Mouse (Mus musculus): ENCODE measurements around the gene Hoxd11. TPM values are rescaled to one million over a fixed set of nuclear protein-coding genes. Genes with fewer than 3 reads are reported as not detected.

The Hoxd11 gene
- polyA plus RNA-seq, 1 experiment from 2014 or later = not detected

DNA sequence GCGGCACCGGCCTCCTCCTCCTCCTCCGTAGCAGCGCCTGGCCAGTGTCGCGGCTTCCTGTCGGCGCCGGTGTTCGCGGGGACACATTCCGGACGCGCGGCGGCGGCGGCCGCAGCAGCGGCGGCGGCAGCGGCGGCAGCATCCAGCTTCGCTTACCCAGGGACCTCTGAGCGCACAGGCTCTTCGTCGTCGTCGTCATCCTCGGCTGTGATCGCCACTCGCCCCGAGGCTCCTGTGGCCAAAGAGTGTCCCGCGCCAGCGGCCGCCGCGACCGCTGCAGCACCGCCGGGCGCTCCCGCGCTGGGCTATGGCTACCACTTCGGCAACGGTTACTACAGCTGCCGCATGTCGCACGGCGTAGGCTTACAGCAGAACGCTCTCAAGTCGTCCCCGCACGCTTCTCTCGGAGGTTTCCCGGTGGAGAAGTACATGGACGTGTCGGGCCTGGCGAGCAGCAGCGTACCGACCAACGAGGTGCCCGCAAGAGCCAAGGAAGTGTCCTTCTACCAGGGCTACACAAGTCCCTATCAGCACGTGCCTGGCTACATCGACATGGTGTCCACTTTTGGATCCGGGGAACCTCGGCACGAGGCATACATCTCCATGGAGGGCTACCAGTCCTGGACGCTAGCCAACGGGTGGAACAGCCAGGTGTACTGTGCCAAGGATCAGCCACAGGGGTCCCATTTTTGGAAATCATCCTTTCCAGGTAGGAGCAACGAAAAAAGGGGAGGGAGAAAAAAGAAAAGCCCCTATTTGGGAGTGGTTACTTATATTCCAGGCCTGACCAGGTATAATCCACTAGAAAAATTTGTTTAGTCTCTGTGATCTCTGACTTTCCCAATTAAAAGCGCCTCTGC, 10.8 kb upstream of the Hoxd11 start:
- Histone ChIP-seq H3K27ac (no peak overlapping the region), H3K4me3 (peak overlapping the region; percentile 25), H3K9ac (no peak overlapping the region), H3K27me3 (peaks cover 99% of the 10 kb centered on the region), H3K9me3 (no peaks in the 10 kb centered on the region), H3K4me2 (peak overlapping the region; percentile 43), H3K36me3 (no peaks in the 10 kb centered on the region), H3K4me1 (replicated peaks) (peaks cover 12% of the 10 kb centered on the region)
- WGBS = 0% methylated on average over 64 of the region's 74 CpGs
- no peak for ATAC-seq (ENCODE audit: low FRiP score)

DNA sequence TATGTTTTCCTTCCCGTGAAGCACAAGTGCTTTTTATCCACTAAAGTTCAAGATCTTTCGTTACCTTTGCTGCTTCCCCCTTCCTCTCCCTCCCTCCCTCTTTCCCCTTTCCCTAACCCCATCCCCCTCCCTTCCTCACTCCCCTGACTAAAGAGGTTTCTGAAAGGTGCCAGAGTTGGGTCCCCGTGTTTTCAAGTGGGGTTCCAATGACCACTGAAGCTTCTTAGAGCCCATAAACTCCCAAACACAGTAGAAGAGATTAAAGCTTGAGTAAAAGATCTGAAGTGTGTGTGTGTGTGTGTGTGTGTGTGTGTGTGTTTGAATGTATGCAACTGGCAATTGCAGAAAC, 10.2 kb upstream of the Hoxd11 start:
- no peak overlapping the region for H3K27ac ChIP-seq
- no peaks in the 10 kb centered on the region for H3K9me3 ChIP-seq
- no peak overlapping the region for H3K9ac ChIP-seq
- WGBS = 2% methylated on average over 3 of the region's 3 CpGs
- peaks cover 12% of the 10 kb centered on the region for H3K4me1 ChIP-seq (replicated peaks)
- H3K27me3 ChIP-seq = peaks cover 99% of the 10 kb centered on the region
- no peaks in the 10 kb centered on the region for H3K36me3 ChIP-seq
- no peak overlapping the region for H3K4me3 ChIP-seq
- H3K4me2 ChIP-seq = no peak overlapping the region
- no peak for ATAC-seq (ENCODE audit: low FRiP score)

DNA sequence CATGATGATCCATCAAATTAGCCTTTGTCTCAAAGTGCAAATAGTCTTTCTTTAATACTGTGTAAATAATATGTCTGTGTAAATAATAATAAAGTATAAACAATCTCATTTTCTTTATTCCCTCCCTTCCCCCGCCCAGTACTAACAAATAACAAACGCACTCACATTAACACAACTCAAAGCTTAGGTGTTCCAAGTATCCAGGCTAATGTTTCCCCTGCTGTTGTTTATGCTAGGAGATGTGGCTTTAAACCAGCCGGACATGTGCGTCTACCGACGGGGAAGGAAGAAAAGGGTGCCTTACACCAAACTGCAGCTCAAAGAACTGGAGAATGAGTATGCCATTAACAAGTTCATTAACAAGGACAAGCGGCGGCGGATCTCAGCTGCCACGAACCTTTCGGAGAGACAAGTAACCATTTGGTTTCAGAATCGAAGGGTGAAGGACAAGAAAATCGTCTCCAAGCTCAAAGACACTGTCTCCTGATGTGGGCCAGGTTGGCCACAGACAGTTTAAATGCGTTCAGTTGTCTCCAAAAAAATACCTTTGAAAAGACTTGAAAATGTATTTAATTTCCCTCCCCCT, 9.6 kb upstream of the Hoxd11 start:
- ATAC-seq (ENCODE audit: low FRiP score) = no peak
- no peak overlapping the region for H3K4me2 ChIP-seq
- H3K27ac ChIP-seq = no peak overlapping the region
- no peak overlapping the region for H3K4me3 ChIP-seq
- no peak overlapping the region for H3K9ac ChIP-seq
- peaks cover 99% of the 10 kb centered on the region for H3K27me3 ChIP-seq
- H3K9me3 ChIP-seq = no peaks in the 10 kb centered on the region
- no peaks in the 10 kb centered on the region for H3K36me3 ChIP-seq
- H3K4me1 ChIP-seq (replicated peaks) = peaks cover 12% of the 10 kb centered on the region
- WGBS = 2% methylated on average over 14 of the region's 14 CpGs

DNA sequence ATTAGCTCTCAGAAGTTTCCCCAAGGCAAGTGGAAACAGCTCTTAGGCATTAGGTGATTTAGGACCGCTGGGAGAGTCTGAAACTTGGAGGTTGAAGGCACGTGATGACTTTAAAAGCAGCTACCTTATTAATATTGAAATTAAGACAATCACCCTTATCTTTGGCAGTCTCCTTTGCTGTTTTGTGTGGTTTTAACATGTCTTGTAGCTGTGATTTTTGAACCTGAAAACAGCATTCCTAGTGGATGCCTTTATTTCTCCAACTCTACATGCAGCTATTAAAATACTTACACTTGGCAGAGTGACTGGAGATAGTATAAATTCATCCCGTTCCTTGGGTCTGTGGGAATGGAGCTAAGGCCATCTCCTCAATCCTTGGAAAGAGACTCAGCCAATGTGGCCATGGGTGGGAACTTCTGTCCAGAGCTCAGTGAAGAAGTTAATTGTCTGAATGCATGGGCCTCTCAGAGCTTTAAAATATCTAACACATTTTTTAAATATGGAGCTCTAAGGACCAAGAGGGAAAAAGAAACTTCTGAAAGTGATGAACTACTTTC, 8.6 kb upstream of the Hoxd11 start:
- ATAC-seq (ENCODE audit: low FRiP score) = no peak
- WGBS = 2% methylated on average over 3 of the region's 3 CpGs
- no peaks in the 10 kb centered on the region for H3K9me3 ChIP-seq

DNA sequence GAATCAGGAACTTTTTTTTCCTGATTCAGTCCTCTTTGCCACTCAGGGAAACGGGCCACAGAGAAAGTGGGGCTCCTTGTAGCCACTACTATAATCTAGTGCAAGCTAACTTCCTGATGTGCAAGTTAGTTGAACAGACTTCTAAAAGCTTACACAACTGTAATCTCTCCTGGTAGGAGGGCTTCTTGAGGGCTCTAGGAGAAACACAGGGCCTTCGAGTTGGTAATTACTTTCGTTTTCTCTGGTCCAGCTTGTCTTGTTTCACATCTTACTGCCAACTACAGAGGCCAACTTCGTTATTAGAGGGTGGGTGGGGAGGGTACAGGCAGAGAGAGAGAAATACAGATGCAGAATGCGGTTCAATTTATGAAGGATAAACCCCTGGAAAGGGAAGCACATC, 7.5 kb upstream of the Hoxd11 start:
- H3K4me1 ChIP-seq (replicated peaks) = peaks cover 12% of the 10 kb centered on the region
- H3K9ac ChIP-seq = no peak overlapping the region
- no peaks in the 10 kb centered on the region for H3K9me3 ChIP-seq
- no peak overlapping the region for H3K27ac ChIP-seq
- ATAC-seq (ENCODE audit: low FRiP score) = no peak
- H3K4me2 ChIP-seq = no peak overlapping the region
- 5% methylated on average over 5 of the region's 5 CpGs for WGBS
- H3K27me3 ChIP-seq = peaks cover 100% of the 10 kb centered on the region
- no peak overlapping the region for H3K4me3 ChIP-seq
- H3K36me3 ChIP-seq = no peaks in the 10 kb centered on the region

More for the DNA sequence above, 8.6 kb upstream of the Hoxd11 start:
- Histone ChIP-seq H3K36me3 (no peaks in the 10 kb centered on the region), H3K27me3 (peaks cover 99% of the 10 kb centered on the region), H3K27ac (no peak overlapping the region), H3K4me2 (no peak overlapping the region), H3K4me3 (no peak overlapping the region), H3K4me1 (replicated peaks) (peaks cover 12% of the 10 kb centered on the region), H3K9ac (no peak overlapping the region)

DNA sequence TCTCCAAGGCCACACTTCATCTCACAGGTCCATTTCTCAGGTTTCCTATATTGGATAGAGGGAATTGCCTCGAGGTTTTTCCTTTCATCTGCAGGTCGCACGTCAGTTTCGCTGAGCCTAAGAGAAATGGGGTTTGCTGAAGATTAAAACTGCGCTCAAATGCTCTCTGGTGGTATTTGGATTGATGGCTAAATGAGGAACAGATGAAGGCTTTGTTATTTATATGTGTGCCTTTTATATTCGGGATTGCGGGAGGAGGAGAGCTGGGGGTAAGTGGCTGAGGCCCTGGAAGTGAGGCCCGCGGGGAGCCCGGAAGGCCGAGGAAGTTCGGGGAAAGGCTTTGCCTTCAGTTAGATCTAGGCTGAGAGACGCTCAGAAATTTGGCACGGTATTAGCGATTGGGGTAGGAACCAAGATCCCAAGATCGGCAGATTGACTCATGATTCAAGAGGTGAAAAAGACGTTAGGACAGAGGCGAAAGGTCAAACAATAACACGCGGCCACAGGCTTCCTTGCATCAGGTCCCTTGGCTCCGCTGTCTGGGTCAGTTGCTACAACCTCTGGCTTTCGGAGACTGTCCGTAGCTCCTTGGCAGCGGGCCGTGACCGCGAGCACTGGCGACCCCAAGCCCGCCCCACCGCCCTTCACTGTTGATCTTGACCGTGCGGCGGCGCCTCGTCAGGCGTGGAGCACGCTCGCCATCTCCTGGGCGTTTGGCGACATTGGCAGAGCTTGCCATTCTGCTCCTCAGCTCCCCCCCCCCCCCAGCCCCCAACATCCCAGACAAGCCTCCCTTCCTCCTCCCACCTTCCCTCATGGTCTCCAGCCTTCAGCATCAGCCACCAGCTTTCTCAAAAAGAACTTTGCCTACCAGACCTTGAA, 6.6 kb upstream of the Hoxd11 start:
- Histone ChIP-seq H3K4me3 (peak overlapping the region; percentile 33), H3K4me2 (peak overlapping the region; percentile 46), H3K9ac (no peak overlapping the region), H3K36me3 (no peaks in the 10 kb centered on the region), H3K27me3 (peaks cover 100% of the 10 kb centered on the region), H3K27ac (no peak overlapping the region), H3K9me3 (no peaks in the 10 kb centered on the region), H3K4me1 (replicated peaks) (peaks cover 12% of the 10 kb centered on the region)
- peak; percentile 46; the same call in 1 of the 2 replicates for ATAC-seq (ENCODE audit: low FRiP score)
- under 1% methylated on average over 40 of the region's 40 CpGs for WGBS

DNA sequence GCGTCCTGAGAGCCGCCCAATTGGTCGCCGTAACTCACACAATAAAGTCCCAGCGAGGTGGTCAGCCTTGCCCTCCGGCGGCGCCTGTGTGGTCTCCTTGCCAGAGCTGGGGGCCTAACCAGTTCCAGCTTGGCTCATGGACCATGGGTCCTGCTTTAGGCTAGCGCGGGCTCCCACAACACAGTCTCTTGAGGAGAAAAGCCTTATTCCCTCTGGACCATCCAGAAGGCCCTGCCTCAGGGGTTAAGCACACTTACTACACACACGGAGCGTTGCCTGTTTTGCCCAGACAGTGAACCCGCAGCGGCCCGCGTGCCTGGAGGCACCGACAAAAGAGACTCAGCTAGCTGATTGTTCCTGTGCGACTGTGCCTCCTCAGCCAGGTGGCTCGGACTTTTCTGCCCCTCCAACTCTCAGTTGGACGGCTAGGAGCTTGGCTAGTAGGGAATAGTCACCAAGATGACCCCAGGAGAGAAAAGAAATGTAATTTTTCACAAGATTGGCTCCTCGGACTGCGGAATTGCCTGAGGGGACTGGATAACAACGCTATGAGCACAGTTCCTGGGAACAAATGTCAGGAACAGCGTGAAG, 5.4 kb upstream of the Hoxd11 start:
- Histone ChIP-seq H3K27me3 (peaks cover 100% of the 10 kb centered on the region), H3K27ac (no peak overlapping the region), H3K36me3 (no peaks in the 10 kb centered on the region), H3K9ac (no peak overlapping the region), H3K4me2 (no peak overlapping the region), H3K9me3 (no peaks in the 10 kb centered on the region), H3K4me1 (replicated peaks) (peaks cover 4% of the 10 kb centered on the region), H3K4me3 (no peak overlapping the region)
- under 1% methylated on average over 24 of the region's 24 CpGs for WGBS
- no peak for ATAC-seq (ENCODE audit: low FRiP score)

DNA sequence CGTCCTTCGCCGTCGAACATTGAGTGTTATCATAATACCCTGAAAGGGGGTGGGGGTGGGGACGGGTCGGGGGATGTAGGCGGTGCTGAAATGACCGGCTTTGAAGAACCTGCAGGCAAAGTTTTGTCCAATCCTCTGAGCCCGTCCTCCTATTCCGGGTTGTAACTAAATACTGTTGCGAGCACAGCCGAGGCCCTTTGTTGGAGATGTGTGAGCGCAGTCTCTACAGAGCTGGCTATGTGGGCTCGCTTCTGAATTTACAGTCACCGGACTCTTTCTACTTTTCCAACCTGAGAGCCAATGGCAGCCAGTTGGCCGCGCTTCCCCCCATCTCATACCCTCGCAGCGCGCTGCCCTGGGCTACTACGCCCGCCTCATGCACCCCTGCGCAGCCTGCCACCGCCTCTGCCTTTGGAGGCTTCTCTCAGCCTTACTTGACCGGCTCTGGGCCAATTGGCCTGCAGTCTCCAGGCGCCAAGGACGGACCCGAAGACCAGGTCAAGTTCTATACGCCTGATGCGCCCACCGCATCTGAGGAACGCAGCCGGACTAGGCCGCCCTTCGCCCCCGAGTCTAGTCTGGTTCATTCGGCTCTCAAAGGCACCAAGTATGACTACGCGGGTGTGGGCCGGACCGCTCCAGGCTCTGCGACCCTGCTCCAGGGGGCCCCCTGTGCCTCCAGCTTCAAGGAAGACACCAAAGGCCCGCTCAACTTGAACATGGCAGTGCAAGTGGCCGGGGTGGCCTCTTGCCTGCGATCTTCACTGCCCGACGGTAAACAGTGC, 4.3 kb upstream of the Hoxd11 start, which contains the start of gene Hoxd12:
TSS of gene Hoxd12 (plus strand) at position 133 of the 785 bp plus-strand sequence.
- 2% methylated on average over 47 of the region's 47 CpGs for WGBS
- peaks cover 100% of the 10 kb centered on the region for H3K27me3 ChIP-seq
- H3K4me3 ChIP-seq = no peak within 1 kb of the TSS
- no peaks in the 10 kb centered on the region for H3K9me3 ChIP-seq
- H3K9ac ChIP-seq = no peak within 1 kb of the TSS
- peaks cover 4% of the 10 kb centered on the region for H3K4me1 ChIP-seq (replicated peaks)
- no peak within 1 kb of the TSS for H3K4me2 ChIP-seq
- no peaks in the 10 kb centered on the region for H3K36me3 ChIP-seq
- ATAC-seq (ENCODE audit: low FRiP score) = no peak
- no peak within 1 kb of the TSS for H3K27ac ChIP-seq

DNA sequence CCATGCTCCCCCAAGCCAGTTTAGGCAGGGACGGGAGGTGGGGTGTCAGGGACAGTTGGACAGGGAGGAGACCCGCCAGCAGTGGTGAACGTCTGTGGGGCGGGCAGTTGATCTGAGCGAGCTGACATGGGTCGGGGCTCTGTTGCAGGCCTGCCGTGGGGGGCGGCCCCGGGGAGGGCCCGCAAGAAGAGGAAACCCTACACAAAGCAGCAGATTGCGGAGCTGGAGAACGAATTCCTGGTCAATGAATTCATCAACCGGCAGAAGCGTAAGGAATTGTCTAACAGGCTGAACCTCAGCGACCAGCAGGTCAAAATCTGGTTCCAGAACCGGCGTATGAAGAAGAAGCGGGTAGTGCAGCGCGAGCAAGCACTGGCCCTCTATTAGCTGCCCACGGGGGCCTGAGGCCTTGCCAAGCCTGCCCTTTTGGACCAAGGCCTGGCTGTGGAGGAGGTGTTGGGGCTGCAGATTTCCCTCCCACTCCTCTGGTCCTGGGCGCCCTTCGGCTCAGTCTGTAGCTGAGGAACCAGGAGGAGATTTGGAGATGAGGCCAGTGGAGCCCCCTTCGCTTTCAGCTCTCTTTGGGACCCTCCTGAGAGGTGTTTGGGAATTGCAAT, 3.6 kb upstream of the Hoxd11 start:
- H3K36me3 ChIP-seq = no peaks in the 10 kb centered on the region
- H3K9me3 ChIP-seq = no peaks in the 10 kb centered on the region
- no peak overlapping the region for H3K9ac ChIP-seq
- no peak overlapping the region for H3K4me2 ChIP-seq
- WGBS = 7% methylated on average over 23 of the region's 24 CpGs
- peaks cover 4% of the 10 kb centered on the region for H3K4me1 ChIP-seq (replicated peaks)
- H3K27me3 ChIP-seq = peaks cover 100% of the 10 kb centered on the region
- no peak for ATAC-seq (ENCODE audit: low FRiP score)
- H3K27ac ChIP-seq = no peak overlapping the region
- H3K4me3 ChIP-seq = no peak overlapping the region

DNA sequence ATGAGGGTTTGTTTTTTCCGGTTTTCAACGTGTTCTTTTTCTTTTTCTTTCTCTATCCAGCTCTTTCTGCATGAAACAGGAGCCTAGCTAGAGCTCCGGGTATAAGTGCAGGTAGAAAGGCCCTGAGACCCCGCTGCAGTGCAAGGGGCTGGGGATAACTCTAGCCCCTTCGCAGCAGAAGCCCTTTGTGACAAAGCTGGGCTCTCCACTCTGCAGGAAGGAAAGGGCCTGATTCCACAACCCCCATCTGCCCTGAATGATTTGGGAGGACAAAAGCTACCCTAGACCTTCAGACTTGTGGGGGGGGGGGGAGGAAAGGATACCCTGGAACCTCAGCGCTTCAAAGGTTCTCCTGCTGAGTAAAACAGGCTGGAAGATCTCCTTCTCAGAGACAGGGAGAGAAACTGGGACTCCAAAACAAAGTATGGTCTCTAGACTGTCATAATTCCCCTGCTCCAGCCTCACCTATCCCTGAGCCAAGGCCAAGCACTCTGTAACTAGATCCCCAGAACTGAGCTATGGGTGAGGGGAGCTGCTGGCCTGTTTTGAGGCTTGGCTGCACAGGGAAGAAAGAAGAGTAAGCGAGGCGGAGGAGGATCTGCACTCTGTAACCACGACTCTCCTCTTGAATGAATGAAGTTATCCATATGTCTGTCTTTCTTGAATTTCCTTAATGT, 2.8 kb upstream of the Hoxd11 start:
- peaks cover 100% of the 10 kb centered on the region for H3K27me3 ChIP-seq
- no peak overlapping the region for H3K27ac ChIP-seq
- no peak overlapping the region for H3K4me3 ChIP-seq
- ATAC-seq (ENCODE audit: low FRiP score) = no peak
- no peaks in the 10 kb centered on the region for H3K36me3 ChIP-seq
- no peak overlapping the region for H3K4me2 ChIP-seq
- WGBS = 7% methylated on average over 9 of the region's 9 CpGs
- no peaks in the 10 kb centered on the region for H3K9me3 ChIP-seq
- H3K4me1 ChIP-seq (replicated peaks) = peaks cover 4% of the 10 kb centered on the region
- H3K9ac ChIP-seq = no peak overlapping the region

All from hindbrain, embryonic 13.5 days (tissue).